Mouse (Mus musculus): ENCODE results near the gene Birc2.

DNA sequence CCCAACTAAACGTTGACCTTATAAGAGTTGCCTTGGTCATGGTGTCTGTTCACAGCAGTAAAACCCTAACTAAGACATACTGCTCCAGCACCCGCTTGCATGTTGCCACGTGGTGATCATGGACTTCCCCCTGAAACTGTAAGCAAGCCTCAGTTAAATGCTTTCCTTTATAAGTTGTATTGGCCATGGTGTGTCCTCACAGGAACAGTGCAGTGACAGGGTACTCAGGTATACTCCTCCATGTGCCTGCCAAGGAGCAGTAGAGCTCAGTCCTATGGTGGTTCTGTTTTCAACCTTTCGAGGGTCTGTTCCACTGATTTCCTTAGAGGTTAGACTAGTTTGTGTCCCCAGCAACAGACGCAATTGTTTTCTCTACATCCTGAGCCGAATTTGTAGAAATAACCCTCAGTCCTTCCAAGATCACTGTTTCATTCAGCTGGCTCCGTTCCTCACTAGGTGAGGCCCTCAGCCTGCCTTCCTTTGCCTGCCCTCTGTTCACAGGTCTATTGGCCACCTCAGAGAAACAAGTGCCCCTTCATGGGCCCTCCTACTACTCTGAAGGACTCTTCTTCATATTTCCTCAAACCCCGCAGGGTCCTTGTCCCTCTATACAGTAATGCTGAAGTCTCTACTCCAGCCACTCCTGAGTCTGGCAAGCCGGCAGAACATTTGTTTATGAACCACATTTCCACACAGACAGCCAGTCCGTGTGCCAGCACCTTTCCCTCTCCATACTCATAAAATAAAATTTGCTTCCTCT is 33.9 kb upstream of the Birc2 start:
- TF ChIP-seq CTCF (IDR thresholded peaks at IDR 0.05; ENCODE audit: low read depth) (no peak), EP300 (IDR thresholded peaks at IDR 0.05; ENCODE audit: low read depth) (no peak)
